Mouse (Mus musculus): ENCODE measurements around the gene Klf11.
"Not testable (repeated sequence)": the region's sequence is repeated elsewhere in the genome, so short reads cannot be mapped to it uniquely, and the experiment has no call there.

- not testable (repeated sequence) for TF ChIP-seq CTCF, POLR2A (IDR thresholded peaks at IDR 0.05; ENCODE audit: insufficient read depth, low read depth, low read length)
Measured at GRCm38 (mm10) chr12:24638787-24639186, 12.3 kb upstream of the Klf11 start.

Data from olfactory bulb, adult 2 months (tissue).